Comparison of ENCODE assay signal across 17 mouse cellular contexts in genomic region chr9:64014801-64015200, GRCm38 (mm10). TPM values are rescaled to one million over a fixed set of nuclear protein-coding genes. Genes with fewer than 3 reads are reported as not detected.
DNase-seq lines count a peak whose midpoint lies in the region; ATAC-seq and TF ChIP-seq lines count a peak whose summit lies in the region.
"Had no signal": no experiment of that assay in that cellular context is flagged by ENCODE, and none has a peak within 500 bp of the region (broad histone marks: within the 10 kb centered on the region; RNA-seq: fewer than 3 reads in every experiment).

No protein-coding gene starts in this region.

- no peak for TF ChIP-seq POLR2A in kidney, adult 2 months (IDR thresholded peaks at IDR 0.05; ENCODE audit: low read depth, low read length)
- TF ChIP-seq POLR2A in CH12.LX (IDR thresholded peaks at IDR 0.05; ENCODE audit: low read depth, low read length) = no peak

- peaks cover 9% of the 10 kb centered on the region for H3K9me3 ChIP-seq in heart, embryonic 12.5 days (replicated peaks)
- H3K9me3 ChIP-seq in kidney, embryonic 16.5 days (ENCODE audit: low read length) = peaks cover 5% of the 10 kb centered on the region; the same call in 1 of the 2 replicates
- H3K9me3 ChIP-seq in CH12.LX (replicated peaks; ENCODE audit: low read length) = peaks cover 11% of the 10 kb centered on the region
- H3K9me3 ChIP-seq in intestine, embryonic 15.5 days = no peaks in the 10 kb centered on the region
- 0 out of 2 replicates have a peak, but pooled peaks cover 3% of the 10 kb centered on the region for H3K9me3 ChIP-seq in midbrain, embryonic 14.5 days (ENCODE audit: control insufficient read depth, low read length)
- H3K9me3 ChIP-seq: hindbrain, embryonic 15.5 days had no signal

- dilution Hi-C loops in CH12.LX (cut with MboI; ENCODE audit: extremely low pct_ligation_motif_present, extremely low pct_unique_long_range_greater_than_20kb, low sequenced_read_pairs) = no loop called here

- TF ChIP-seq RAD21 in CH12.LX (IDR thresholded peaks at IDR 0.05; ENCODE audit: low read depth, low read length) = no peak

- peak overlapping the region; percentile 63 for H3K9ac ChIP-seq in heart, embryonic 12.5 days
- H3K9ac ChIP-seq in kidney, embryonic 16.5 days (replicated peaks; ENCODE audit: low read length) = no peak overlapping the region
- H3K9ac ChIP-seq in CH12.LX (ENCODE audit: insufficient read depth, low read depth) = no peak overlapping the region
- no peak overlapping the region for H3K9ac ChIP-seq in intestine, embryonic 15.5 days
- H3K9ac ChIP-seq in midbrain, embryonic 14.5 days (replicated peaks; ENCODE audit: low read length) = no peak overlapping the region
- H3K9ac ChIP-seq: forebrain, postnatal 0 days; hindbrain, embryonic 15.5 days; liver, embryonic 14.5 days had no signal

- H3K27ac ChIP-seq in heart, embryonic 12.5 days (ENCODE audit: poor library complexity, severe bottlenecking) = peak overlapping the region; percentile 67
- H3K27ac ChIP-seq in kidney, embryonic 16.5 days (ENCODE audit: low read length) = peak overlapping the region; percentile 25; the same call in 1 of the 2 replicates
- no peak overlapping the region for H3K27ac ChIP-seq in kidney, adult 2 months (ENCODE audit: insufficient read depth, low read depth, low read length)
- H3K27ac ChIP-seq in CH12.LX (ENCODE audit: insufficient read depth, low read depth) = no peak overlapping the region
- H3K27ac ChIP-seq in intestine, embryonic 15.5 days = peak overlapping the region; percentile 25
- H3K27ac ChIP-seq in midbrain, embryonic 14.5 days (replicated peaks; ENCODE audit: low read depth, low read length) = no peak overlapping the region
- H3K27ac ChIP-seq: hindbrain, embryonic 15.5 days; liver, embryonic 14.5 days had no signal

- no peaks in the 10 kb centered on the region for H3K27me3 ChIP-seq in heart, embryonic 12.5 days (replicated peaks)
- no peaks in the 10 kb centered on the region for H3K27me3 ChIP-seq in kidney, embryonic 16.5 days (ENCODE audit: insufficient read depth, low read length)
- H3K27me3 ChIP-seq in kidney, adult 2 months (replicated peaks; ENCODE audit: control insufficient read depth, insufficient read depth, low read length) = no peaks in the 10 kb centered on the region
- H3K27me3 ChIP-seq in CH12.LX (replicated peaks) = no peaks in the 10 kb centered on the region
- no peaks in the 10 kb centered on the region for H3K27me3 ChIP-seq in intestine, embryonic 15.5 days (replicated peaks)
- H3K27me3 ChIP-seq in midbrain, embryonic 14.5 days (ENCODE audit: control insufficient read depth, insufficient read depth, low read length) = peaks cover 19% of the 10 kb centered on the region

- H3K79me2 ChIP-seq in CH12.LX (replicated peaks; ENCODE audit: control insufficient read depth, extremely low read depth, insufficient read depth, poor library complexity, severe bottlenecking) = no peaks in the 10 kb centered on the region

- peaks cover 46% of the 10 kb centered on the region for H3K4me1 ChIP-seq in heart, embryonic 12.5 days (replicated peaks)
- H3K4me1 ChIP-seq in kidney, embryonic 16.5 days (ENCODE audit: insufficient read depth, low read length) = peaks cover 53% of the 10 kb centered on the region
- peaks cover 3% of the 10 kb centered on the region; the same call in 1 of the 2 replicates for H3K4me1 ChIP-seq in kidney, adult 2 months (ENCODE audit: control insufficient read depth, insufficient read depth, low read length)
- no peaks in the 10 kb centered on the region for H3K4me1 ChIP-seq in CH12.LX (ENCODE audit: control insufficient read depth in 1 of 2, insufficient read depth in 2 of 2)
- H3K4me1 ChIP-seq in intestine, embryonic 15.5 days (replicated peaks) = peaks cover 43% of the 10 kb centered on the region
- H3K4me1 ChIP-seq in midbrain, embryonic 14.5 days (ENCODE audit: control insufficient read depth, insufficient read depth, low read length) = peaks cover 17% of the 10 kb centered on the region

- in situ Hi-C loops in CH12.LX (cut with MboI; ENCODE audit: low pct_ligation_motif_present, low pct_unique_long_range_greater_than_20kb, low sequenced_read_pairs) = no loop called here

- H3K4me2 ChIP-seq in heart, embryonic 12.5 days = peak overlapping the region; percentile 97
- no peak overlapping the region for H3K4me2 ChIP-seq in kidney, embryonic 16.5 days (replicated peaks; ENCODE audit: low read depth, low read length)
- no peak overlapping the region for H3K4me2 ChIP-seq in CH12.LX (ENCODE audit: insufficient read depth, low read depth, poor library complexity, severe bottlenecking)
- 0 out of 2 replicates have a peak overlapping the region, but pooled peaks have one; percentile 15 for H3K4me2 ChIP-seq in intestine, embryonic 15.5 days (replicated peaks)
- H3K4me2 ChIP-seq in midbrain, embryonic 14.5 days (ENCODE audit: low read length) = no peak overlapping the region
- H3K4me2 ChIP-seq: hindbrain, embryonic 15.5 days had no signal

- no peak for TF ChIP-seq CTCF in kidney, adult 2 months (conservative IDR thresholded peaks at IDR 0.05; ENCODE audit: insufficient read depth, insufficient read length, low read depth, low read length)
- no peak for TF ChIP-seq CTCF in CH12.LX (conservative IDR thresholded peaks at IDR 0.05 in 1 of 2, IDR thresholded peaks at IDR 0.05 in 1 of 2; ENCODE audit: low read depth in 2 of 2, low read length in 2 of 2)

- no peak for ATAC-seq in heart, embryonic 12.5 days (ENCODE audit: insufficient number of reproducible peaks, low FRiP score)
- no peak for ATAC-seq in kidney, embryonic 16.5 days (ENCODE audit: low FRiP score, low TSS enrichment)
- no peak for ATAC-seq in intestine, embryonic 15.5 days
- no peak for ATAC-seq in midbrain, embryonic 14.5 days (ENCODE audit: low FRiP score, low TSS enrichment)
- ATAC-seq: forebrain, postnatal 0 days had no signal

- DNase-seq in heart, postnatal 4 days = no peak
- DNase-seq in kidney, adult 2 months = no peak
- DNase-seq in CH12.LX (ENCODE audit: extremely low read depth) = no peak
- DNase-seq in midbrain, embryonic 14.5 days = no peak
- DNase-seq: adrenal gland, adult 2 months; cerebellum, adult 11 months; cerebellum, postnatal 25 days; forebrain, postnatal 0 days; heart, adult 18-20 months; kidney, adult 18-20 months; lung, postnatal 10 days had no signal

- WGBS in heart, embryonic 12.5 days = 59% methylated on average over 6 of the region's 6 CpGs
- 45% methylated on average over 6 of the region's 6 CpGs for whole genome bisulfite sequencing in kidney, embryonic 16.5 days
- 68% methylated on average over 6 of the region's 6 CpGs for WGBS in kidney, adult 2 months
- WGBS in intestine, embryonic 15.5 days = 55% methylated on average over 6 of the region's 6 CpGs
- WGBS in midbrain, embryonic 14.5 days = 77% methylated on average over 6 of the region's 6 CpGs

- peak overlapping the region; percentile 77 for H3K4me3 ChIP-seq in heart, embryonic 12.5 days
- no peak overlapping the region for H3K4me3 ChIP-seq in kidney, embryonic 16.5 days (ENCODE audit: low read length)
- no peak overlapping the region for H3K4me3 ChIP-seq in kidney, adult 2 months (ENCODE audit: insufficient read depth, low read depth, low read length)
- no peak overlapping the region for H3K4me3 ChIP-seq in CH12.LX (replicated peaks in 1 of 3; ENCODE audit: low read depth in 2 of 3, low read length in 2 of 3, poor library complexity in 1 of 3)
- no peak overlapping the region for H3K4me3 ChIP-seq in intestine, embryonic 15.5 days (replicated peaks)
- no peak overlapping the region for H3K4me3 ChIP-seq in midbrain, embryonic 14.5 days (replicated peaks; ENCODE audit: low read depth, low read length)
- H3K4me3 ChIP-seq: erythroblast, embryonic 14.5 days; hindbrain, embryonic 15.5 days had no signal

- no peak for TF ChIP-seq EP300 in CH12.LX (IDR thresholded peaks at IDR 0.05; ENCODE audit: low read length)

- peaks cover 77% of the 10 kb centered on the region for H3K36me3 ChIP-seq in heart, embryonic 12.5 days
- peaks cover 28% of the 10 kb centered on the region for H3K36me3 ChIP-seq in kidney, embryonic 16.5 days (ENCODE audit: insufficient read depth, low read length)
- H3K36me3 ChIP-seq in kidney, adult 2 months (ENCODE audit: control insufficient read depth, insufficient read depth, low read length) = no peaks in the 10 kb centered on the region
- H3K36me3 ChIP-seq in CH12.LX (replicated peaks in 1 of 2; ENCODE audit: control insufficient read depth in 1 of 2, insufficient read depth in 1 of 2, low read length in 1 of 2) = no peaks in the 10 kb centered on the region
- peaks cover 17% of the 10 kb centered on the region for H3K36me3 ChIP-seq in intestine, embryonic 15.5 days
- peaks cover 4% of the 10 kb centered on the region; the same call in 1 of the 2 replicates for H3K36me3 ChIP-seq in midbrain, embryonic 14.5 days (ENCODE audit: control insufficient read depth, insufficient read depth, low read length)
- H3K36me3 ChIP-seq: hindbrain, embryonic 15.5 days had no signal

TF ChIP-seq in CH12.LX, 34 proteins besides CTCF, POLR2A, EP300 and RAD21:
- no peak for TF ChIP-seq KAT2A (IDR thresholded peaks at IDR 0.05; ENCODE audit: insufficient replicate concordance, low read length)
- TF ChIP-seq ZNF384 (IDR thresholded peaks at IDR 0.05; ENCODE audit: low read depth, low read length) = peak; percentile 45

RNA-seq across cellular contexts. Expression of gene Smad6, which starts 7.1 kb away (rescaled TPM):
- polyA plus RNA-seq in heart, embryonic 12.5 days (2016; fragmentation: Nextera tagmentation; extraction: Ambion mirVana) = 56.2 and 62.8 TPM in 2 replicates
- 10 to 100 TPM; 18.5 to 20.1 TPM for total RNA-seq in heart, postnatal 4 days (2021)
- 8.1 and 8.4 TPM in 2 replicates for polyA plus RNA-seq in kidney, embryonic 16.5 days (2015; fragmentation: Nextera tagmentation; extraction: Ambion mirVana)
- 15.9 and 22.8 TPM in 2 replicates for polyA plus RNA-seq in kidney, adult 2 months (2012; rRNA removed)
- total RNA-seq in CH12.LX (2012; rRNA removed) (not detected in 2 replicates), CH12.LX (2014; rRNA removed) (not detected in 2 replicates)
- 0.35 TPM in 1 of 2 replicates, not detected in the other for polyA plus RNA-seq in CH12.LX (2012; ENCODE audit: insufficient read length, low read depth)
- 11.9 and 13.0 TPM in 2 replicates for polyA plus RNA-seq in intestine, embryonic 15.5 days (2015; fragmentation: Nextera tagmentation; extraction: Ambion mirVana)
- polyA plus RNA-seq in midbrain, embryonic 14.5 days (2014; fragmentation: Nextera tagmentation; extraction: Ambion mirVana) = 0.67 and 2.0 TPM in 2 replicates

Comparison
In these comparisons a context has a peak if more than half of its experiments do, and no peak if none do; other contexts are left out.
1. H3K27ac ChIP-seq: peak in heart, embryonic 12.5 days (single experiment), kidney, embryonic 16.5 days (single experiment) and intestine, embryonic 15.5 days (single experiment); none in kidney, adult 2 months (single experiment), CH12.LX (single experiment) and midbrain, embryonic 14.5 days (single experiment).
2. H3K4me2 ChIP-seq: peak in heart, embryonic 12.5 days (single experiment) and intestine, embryonic 15.5 days (single experiment); none in kidney, embryonic 16.5 days (single experiment), CH12.LX (single experiment) and midbrain, embryonic 14.5 days (single experiment).